Mouse (Mus musculus) CH12.LX (cell line): ENCODE results near the gene Mospd3. TPM values are rescaled to one million over a fixed set of nuclear protein-coding genes. Genes with fewer than 3 reads are reported as not detected.

Experiments used
- DNase-seq: peaks from one replicate; pipeline ENCODE4 v3.0.0-alpha.2; 2013; ENCODE audit errors: extremely low read depth
- H3K27ac ChIP-seq: 2 replicates; pipeline ENCODE4 v1.5.1; 2012; ENCODE audit warnings: low read depth, mild to moderate bottlenecking, control low read depth, moderate library complexity; ENCODE audit not compliant: insufficient read depth
- H3K27me3 ChIP-seq: replicated peaks from 2 replicates; pipeline ENCODE3; 2012; ENCODE audit warnings: inconsistent platforms
- H3K36me3 ChIP-seq, 2 experiments: replicated peaks in 1 of 2; 2 replicates each; pipeline versions ENCODE3 to v1.6.1; 2012; ENCODE audit warnings: inconsistent platforms in 1 of 2, low read length in 1 of 2, mild to moderate bottlenecking in 1 of 2, mixed read lengths in 1 of 2, moderate library complexity in 1 of 2; ENCODE audit not compliant: control insufficient read depth in 1 of 2, insufficient read depth in 1 of 2
- H3K4me1 ChIP-seq, 2 experiments: 2 replicates each; pipeline ENCODE4 v1.6.1; 2012; ENCODE audit warnings: inconsistent platforms in 1 of 2, moderate library complexity in 1 of 2; ENCODE audit not compliant: insufficient read depth in 2 of 2, control insufficient read depth in 1 of 2
- H3K4me2 ChIP-seq: 2 replicates; pipeline ENCODE4 v1.6.1; 2012; ENCODE audit warnings: low read depth, mild to moderate bottlenecking, control low read depth; ENCODE audit not compliant: poor library complexity, insufficient read depth, severe bottlenecking
- H3K4me3 ChIP-seq, 3 experiments: fragments of 150-350 bp in 1 of 3; sonication (generic) in 1 of 3; replicated peaks in 1 of 3; 2 replicates each; pipeline versions ENCODE3 to v1.5.1; 2011 to 2012; ENCODE audit warnings: low read depth in 2 of 3, low read length in 2 of 3, mild to moderate bottlenecking in 2 of 3, moderate library complexity in 2 of 3, control low read depth in 1 of 3, improper control_type of control experiment in 1 of 3, inconsistent platforms in 1 of 3, mixed read lengths in 1 of 3; ENCODE audit not compliant: poor library complexity in 1 of 3
- H3K79me2 ChIP-seq: replicated peaks from 2 replicates; pipeline ENCODE4 v1.6.1; 2012; ENCODE audit warnings: mild to moderate bottlenecking, moderate library complexity; ENCODE audit not compliant: control insufficient read depth, poor library complexity, insufficient read depth, severe bottlenecking; ENCODE audit errors: extremely low read depth
- H3K9ac ChIP-seq: 2 replicates; pipeline ENCODE4 v1.6.1; 2012; ENCODE audit warnings: low read depth, mild to moderate bottlenecking, control low read depth, moderate library complexity; ENCODE audit not compliant: insufficient read depth
- H3K9me3 ChIP-seq: replicated peaks from 2 replicates; pipeline ENCODE3; 2012; ENCODE audit warnings: low read length, inconsistent platforms, mixed read lengths
- BHLHE40 ChIP-seq: IDR thresholded peaks from 2 replicates; pipeline ENCODE4 v1.6.1; 2011; ENCODE audit warnings: mild to moderate bottlenecking, low read depth, low read length, improper control_type of control experiment
- CHD1 ChIP-seq: IDR thresholded peaks from 2 replicates; pipeline ENCODE4 v1.6.1; 2012; ENCODE audit warnings: low read depth, low read length, improper control_type of control experiment, inconsistent platforms
- CHD2 ChIP-seq: IDR thresholded peaks from 2 replicates; pipeline ENCODE4 v1.6.1; 2011; ENCODE audit warnings: low read length, improper control_type of control experiment
- CTCF ChIP-seq, 2 experiments: IDR thresholded peaks in 1 of 2; conservative IDR thresholded peaks in 1 of 2; 2 replicates each; pipeline ENCODE4 v1.5.1; 2011 to 2012; ENCODE audit warnings: low read depth in 2 of 2, low read length in 2 of 2, improper control_type of control experiment in 1 of 2, inconsistent platforms in 1 of 2, mild to moderate bottlenecking in 1 of 2, moderate library complexity in 1 of 2
- E2F4 ChIP-seq: IDR thresholded peaks from 2 replicates; pipeline ENCODE4 v1.6.1; 2011; ENCODE audit warnings: low read depth, low read length, improper control_type of control experiment; ENCODE audit not compliant: insufficient replicate concordance
- JUND ChIP-seq: conservative IDR thresholded peaks from 2 replicates; pipeline ENCODE4 v1.6.1; 2011; ENCODE audit warnings: low read depth, low read length, improper control_type of control experiment
- MAX ChIP-seq: IDR thresholded peaks from 2 replicates; pipeline ENCODE4 v1.6.1; 2011; ENCODE audit warnings: low read length, improper control_type of control experiment
- MXI1 ChIP-seq: IDR thresholded peaks from 2 replicates; pipeline ENCODE4 v1.6.1; 2011; ENCODE audit warnings: mild to moderate bottlenecking, low read depth, low read length, improper control_type of control experiment
- NELFE ChIP-seq: IDR thresholded peaks from 2 replicates; pipeline ENCODE4 v1.6.1; 2011; ENCODE audit warnings: low read depth, low read length, improper control_type of control experiment
- NRF1 ChIP-seq: IDR thresholded peaks from 2 replicates; pipeline ENCODE4 v1.6.1; 2014; ENCODE audit warnings: low read depth, mild to moderate bottlenecking, inconsistent platforms, low read length, improper control_type of control experiment, moderate library complexity
- POLR2A ChIP-seq: IDR thresholded peaks from 2 replicates; pipeline ENCODE4 v1.6.1; 2011; ENCODE audit warnings: low read depth, mild to moderate bottlenecking, improper control_type of control experiment, low read length
- RAD21 ChIP-seq: IDR thresholded peaks from 2 replicates; pipeline ENCODE4 v1.6.1; 2011; ENCODE audit warnings: low read depth, mild to moderate bottlenecking, low read length, improper control_type of control experiment, moderate library complexity
- RCOR1 ChIP-seq: conservative IDR thresholded peaks from 2 replicates; pipeline ENCODE4 v1.6.1; 2012; ENCODE audit warnings: low read depth, mild to moderate bottlenecking, inconsistent platforms, low read length, improper control_type of control experiment
- SIN3A ChIP-seq: IDR thresholded peaks from 2 replicates; pipeline ENCODE4 v1.6.1; 2012; ENCODE audit warnings: low read length, improper control_type of control experiment, inconsistent platforms
- TBP ChIP-seq: conservative IDR thresholded peaks from 2 replicates; pipeline ENCODE4 v1.6.1; 2011; ENCODE audit warnings: low read depth, low read length, improper control_type of control experiment
- TCF12 ChIP-seq: IDR thresholded peaks from 2 replicates; pipeline ENCODE4 v1.6.1; 2014; ENCODE audit warnings: low read depth, mild to moderate bottlenecking, inconsistent platforms, low read length, improper control_type of control experiment
- USF1 ChIP-seq: IDR thresholded peaks from 2 replicates; pipeline ENCODE4 v1.6.1; 2014; ENCODE audit warnings: low read depth, mild to moderate bottlenecking, inconsistent platforms, low read length, improper control_type of control experiment
- USF2 ChIP-seq: conservative IDR thresholded peaks from 2 replicates; pipeline ENCODE4 v1.6.1; 2011; ENCODE audit warnings: low read depth, low read length, improper control_type of control experiment
- ZKSCAN1 ChIP-seq: IDR thresholded peaks from 2 replicates; pipeline ENCODE4 v1.6.1; 2012; ENCODE audit warnings: low read depth, inconsistent platforms, low read length, improper control_type of control experiment, borderline replicate concordance
- ZNF384 ChIP-seq: IDR thresholded peaks from 2 replicates; pipeline ENCODE4 v1.6.1; 2012; ENCODE audit warnings: low read depth, low read length, improper control_type of control experiment, inconsistent platforms
- dilution Hi-C: fragments of 300-500 bp; cut with MboI; formaldehyde crosslinking; loops from 2 replicates; pipeline ENCODE4 v1.14.3; 2020; ENCODE audit warnings: low sequenced_read_pairs; ENCODE audit not compliant: extremely low pct_unique_long_range_greater_than_20kb, extremely low pct_ligation_motif_present
- in situ Hi-C: fragments of 300-500 bp; cut with MboI; formaldehyde crosslinking; loops from 3 replicates; pipeline ENCODE4 v1.14.3; 2019; ENCODE audit warnings: low sequenced_read_pairs, low pct_ligation_motif_present, low pct_unique_long_range_greater_than_20kb, mixed read lengths
- polyA plus RNA-seq: library from polyadenylated mRNA; unstranded; fragments of >175 nt; gene quantifications from 2 replicates; pipeline ENCODE4 v1.2.1, GENCODE M21; 2012; ENCODE audit warnings: low read depth; ENCODE audit not compliant: insufficient read length
- total RNA-seq, 2 experiments: library from RNA; depleted of rRNA; stranded (reverse); fragments of 300-350 nt in 1 of 2; fragments of >200 nt in 1 of 2; gene quantifications; 2 replicates each; pipeline ENCODE4 v1.2.3; 2012 to 2014

Mospd3 gene
- total and polyA plus RNA-seq, 3 experiments, result 1.5 to 23.7 (median 4.2) TPM

GRCm38 (mm10) chr5:137561556-137561955 lies 39.3 kb downstream of the Mospd3 start:
- no peak overlapping the region for H3K9ac ChIP-seq
- no peak for DNase-seq
- in situ Hi-C loops, result no loop called here
- H3K9me3 ChIP-seq, result no peaks in the 10 kb centered on the region
- H3K27ac ChIP-seq, result no peak overlapping the region
- TF ChIP-seq RCOR1 (no peak), ZNF384 (no peak), TBP (no peak), TCF12 (no peak), JUND (no peak), MAX (no peak), USF1 (no peak), USF2 (no peak), CHD1 (no peak), BHLHE40 (no peak), MXI1 (no peak), ZKSCAN1 (no peak), POLR2A (no peak), CTCF (conservative IDR thresholded peaks at IDR 0.05 in 1 of 2, IDR thresholded peaks at IDR 0.05 in 1 of 2; ENCODE audit: low read depth in 2 of 2, low read length in 2 of 2) (no peak), NRF1 (no peak), E2F4 (no peak), CHD2 (no peak), NELFE (no peak)
- dilution Hi-C loops, result no loop called here
- H3K36me3 ChIP-seq, result no peaks in the 10 kb centered on the region
- H3K4me2 ChIP-seq, result no peak overlapping the region
- no peaks in the 10 kb centered on the region for H3K79me2 ChIP-seq
- H3K4me1 ChIP-seq, result peaks cover 3 to 5% of the 10 kb centered on the region in 2 experiments; a peak in 2 of 4 replicates
- H3K27me3 ChIP-seq, result peaks cover 34% of the 10 kb centered on the region
- H3K4me3 ChIP-seq, result no peak overlapping the region

GRCm38 (mm10) chr5:137553898-137554297 lies 47.0 kb downstream of the Mospd3 start:
- Histone ChIP-seq H3K79me2 (no peaks in the 10 kb centered on the region), H3K27ac (no peak overlapping the region), H3K27me3 (peaks cover 76% of the 10 kb centered on the region), H3K9ac (no peak overlapping the region), H3K4me2 (0 out of 2 replicates have a peak overlapping the region, but pooled peaks have one; percentile 9), H3K4me3 (no peak overlapping the region), H3K4me1 (peaks cover 0 to 2% of the 10 kb centered on the region in 2 experiments; a peak in 1 of 4 replicates), H3K36me3 (no peaks in the 10 kb centered on the region), H3K9me3 (peaks cover 13% of the 10 kb centered on the region)
- TF ChIP-seq ZKSCAN1 (no peak), TBP (no peak), RAD21 (no peak), SIN3A (no peak)
- DNase-seq, result no peak
- in situ Hi-C loops (no loop called here), dilution Hi-C loops (no loop called here)
